Mouse (Mus musculus): ENCODE results near the gene Map2k3. TPM values are rescaled to one million over a fixed set of nuclear protein-coding genes. Genes with fewer than 3 reads are reported as not detected.
A peak's percentile ranks its signal among the peaks of the same experiment; 100 is the strongest.

Gene Map2k3
- total and polyA plus RNA-seq, 3 experiments: 13.7 to 92.5 (median 35.5) TPM

- TF ChIP-seq POLR2AphosphoS2 (IDR thresholded peaks at IDR 0.05; ENCODE audit: low read depth, low read length) (no peak), ETS1 (conservative IDR thresholded peaks at IDR 0.05; ENCODE audit: low read depth, low read length) (peak; percentile 100), TCF12 (IDR thresholded peaks at IDR 0.05; ENCODE audit: low read depth, low read length) (peak; percentile 87; the same call in 1 of the 2 replicates), SIN3A (IDR thresholded peaks at IDR 0.05; ENCODE audit: low read length) (peak; percentile 97), MAZ (IDR thresholded peaks at IDR 0.05; ENCODE audit: low read depth, low read length) (no peak; the same call in 1 of the 2 replicates), SMC3 (IDR thresholded peaks at IDR 0.05; ENCODE audit: low read depth, low read length) (no peak), POLR2A (IDR thresholded peaks at IDR 0.05; ENCODE audit: low read depth, low read length) (peak; percentile 67), BHLHE40 (IDR thresholded peaks at IDR 0.05; ENCODE audit: low read depth, low read length) (peak; percentile 90), ZNF384 (IDR thresholded peaks at IDR 0.05; ENCODE audit: low read depth, low read length) (no peak), CTCF (conservative IDR thresholded peaks at IDR 0.05 in 1 of 2, IDR thresholded peaks at IDR 0.05 in 1 of 2; ENCODE audit: low read depth in 2 of 2, low read length in 2 of 2) (no peak), JUN (IDR thresholded peaks at IDR 0.05; ENCODE audit: insufficient read depth, low read depth, low read length) (peak; percentile 90), CHD2 (IDR thresholded peaks at IDR 0.05; ENCODE audit: low read length) (no peak), PAX5 (IDR thresholded peaks at IDR 0.05; ENCODE audit: low read length) (no peak), MEF2A (IDR thresholded peaks at IDR 0.05; ENCODE audit: borderline replicate concordance, low read depth, low read length) (peak; percentile 87), EP300 (IDR thresholded peaks at IDR 0.05; ENCODE audit: low read length) (peak; percentile 93), MAFK (IDR thresholded peaks at IDR 0.05; ENCODE audit: insufficient replicate concordance, low read length) (peak; percentile 99), JUND (conservative IDR thresholded peaks at IDR 0.05; ENCODE audit: low read depth, low read length) (peak; percentile 85), ZMIZ1 (IDR thresholded peaks at IDR 0.05; ENCODE audit: low read depth, low read length) (no peak)
Observed at GRCm38 (mm10) chr11:60935326-60935974, 3.6 kb downstream of the Map2k3 start (continued).

GRCm38 (mm10) chr11:60935975-60936373, 4.1 kb downstream of the Map2k3 start:
- dilution Hi-C loops (cut with MboI; ENCODE audit: extremely low pct_ligation_motif_present, extremely low pct_unique_long_range_greater_than_20kb, low sequenced_read_pairs): no loop called here
- TF ChIP-seq IRF4 (IDR thresholded peaks at IDR 0.05; ENCODE audit: low read depth, low read length): 0 out of 2 replicates have a peak, but pooled peaks have one; percentile 8
- 0 out of 2 replicates have a peak, but pooled peaks have one; percentile 11 for TF ChIP-seq MEF2A (IDR thresholded peaks at IDR 0.05; ENCODE audit: borderline replicate concordance, low read depth, low read length)
- peak; percentile 44; the same call in 1 of the 2 replicates for TF ChIP-seq CHD1 (IDR thresholded peaks at IDR 0.05; ENCODE audit: low read depth, low read length)
- no peak for TF ChIP-seq RCOR1 (conservative IDR thresholded peaks at IDR 0.05; ENCODE audit: low read depth, low read length)
- TF ChIP-seq JUN (IDR thresholded peaks at IDR 0.05; ENCODE audit: insufficient read depth, low read depth, low read length): no peak
- no peak; the same call in 1 of the 2 replicates for TF ChIP-seq SIN3A (IDR thresholded peaks at IDR 0.05; ENCODE audit: low read length)
- TF ChIP-seq MYC (IDR thresholded peaks at IDR 0.05; ENCODE audit: low read depth, low read length): 0 out of 2 replicates have a peak, but pooled peaks have one; percentile 17
- TF ChIP-seq CHD2 (IDR thresholded peaks at IDR 0.05; ENCODE audit: low read length): peak; percentile 30; the same call in 1 of the 2 replicates
- no peak for TF ChIP-seq POLR2A (IDR thresholded peaks at IDR 0.05; ENCODE audit: low read depth, low read length)
- TF ChIP-seq ZMIZ1 (IDR thresholded peaks at IDR 0.05; ENCODE audit: low read depth, low read length): 0 out of 2 replicates have a peak, but pooled peaks have one; percentile 25
- peak; percentile 56; the same call in 1 of the 2 replicates for TF ChIP-seq ELF1 (IDR thresholded peaks at IDR 0.05; ENCODE audit: low read depth, low read length)
- Histone ChIP-seq H3K79me2 (replicated peaks; ENCODE audit: control insufficient read depth, extremely low read depth, insufficient read depth, poor library complexity, severe bottlenecking) (peaks cover 50% of the 10 kb centered on the region), H3K36me3 (replicated peaks in 1 of 2; ENCODE audit: control insufficient read depth in 1 of 2, insufficient read depth in 1 of 2, low read length in 1 of 2) (peaks cover 2 to 49% of the 10 kb centered on the region in 2 experiments), H3K4me2 (ENCODE audit: insufficient read depth, low read depth, poor library complexity, severe bottlenecking) (peak overlapping the region; percentile 86), H3K4me3 (replicated peaks in 1 of 3; ENCODE audit: low read depth in 2 of 3, low read length in 2 of 3, poor library complexity in 1 of 3) (peak overlapping the region; percentile 41 to 53 (median 49)), H3K9ac (ENCODE audit: insufficient read depth, low read depth) (peak overlapping the region; percentile 58), H3K9me3 (replicated peaks; ENCODE audit: low read length) (no peaks in the 10 kb centered on the region), H3K4me1 (ENCODE audit: control insufficient read depth in 1 of 2, insufficient read depth in 2 of 2) (peaks cover 41 to 79% of the 10 kb centered on the region in 2 experiments), H3K27me3 (replicated peaks) (no peaks in the 10 kb centered on the region), H3K27ac (ENCODE audit: insufficient read depth, low read depth) (peak overlapping the region; percentile 91)
- in situ Hi-C loops (cut with MboI; ENCODE audit: low pct_ligation_motif_present, low pct_unique_long_range_greater_than_20kb, low sequenced_read_pairs): loop anchor here (10.0 kb wide), 1 partner anchor 109 kb away; no protein-coding TSS in a partner anchor
- DNase-seq (ENCODE audit: extremely low read depth): peak; percentile 53

All from CH12.LX (cell line).